Mouse (Mus musculus): ENCODE data around the gene BC005561. TPM values are rescaled to one million over a fixed set of nuclear protein-coding genes. Genes with fewer than 3 reads are reported as not detected.

Gene BC005561
- polyA plus RNA-seq (2015; fragmentation: Nextera tagmentation; extraction: Ambion mirVana) = 2.6 and 3.0 TPM in 2 replicates

DNA sequence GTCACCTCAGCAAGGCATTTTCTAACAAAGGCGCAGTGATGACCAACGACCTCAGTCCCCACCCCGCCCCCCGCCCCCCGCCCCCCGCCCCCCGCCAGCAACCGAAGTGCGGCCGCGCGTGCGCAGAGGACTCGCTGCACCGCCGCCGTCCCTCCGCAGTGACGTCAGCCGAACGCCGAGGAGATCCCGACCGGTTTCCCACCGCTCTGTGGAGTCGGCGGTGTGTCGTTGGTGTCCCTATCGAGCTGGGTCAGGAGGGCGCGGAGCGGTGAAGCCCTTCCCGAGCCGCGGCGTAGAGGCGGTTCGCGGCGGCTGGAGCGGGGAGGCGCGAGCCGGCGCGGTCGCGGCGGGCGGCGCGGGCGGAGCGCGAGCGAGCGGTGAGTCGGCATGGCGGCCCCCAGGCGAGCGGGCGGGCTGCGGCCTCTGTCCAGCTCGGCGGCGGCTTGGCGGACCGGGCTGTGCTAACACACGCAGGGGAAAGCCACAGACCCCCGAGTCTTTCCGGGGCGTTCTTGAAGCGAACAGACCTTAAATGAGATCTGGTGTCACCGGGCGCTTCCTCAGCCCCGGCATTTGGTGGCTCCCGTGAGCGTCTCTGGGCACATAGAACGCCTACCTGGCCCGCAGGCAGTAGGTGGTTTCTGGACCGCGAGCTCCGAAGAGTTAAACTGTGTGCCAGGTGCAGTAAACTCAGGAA is at the start of gene BC005561:
Gene BC005561, plus strand, starts transcription at position 158 of the 697 bp plus-strand sequence.
- ATAC-seq = peak; percentile 94

DNA sequence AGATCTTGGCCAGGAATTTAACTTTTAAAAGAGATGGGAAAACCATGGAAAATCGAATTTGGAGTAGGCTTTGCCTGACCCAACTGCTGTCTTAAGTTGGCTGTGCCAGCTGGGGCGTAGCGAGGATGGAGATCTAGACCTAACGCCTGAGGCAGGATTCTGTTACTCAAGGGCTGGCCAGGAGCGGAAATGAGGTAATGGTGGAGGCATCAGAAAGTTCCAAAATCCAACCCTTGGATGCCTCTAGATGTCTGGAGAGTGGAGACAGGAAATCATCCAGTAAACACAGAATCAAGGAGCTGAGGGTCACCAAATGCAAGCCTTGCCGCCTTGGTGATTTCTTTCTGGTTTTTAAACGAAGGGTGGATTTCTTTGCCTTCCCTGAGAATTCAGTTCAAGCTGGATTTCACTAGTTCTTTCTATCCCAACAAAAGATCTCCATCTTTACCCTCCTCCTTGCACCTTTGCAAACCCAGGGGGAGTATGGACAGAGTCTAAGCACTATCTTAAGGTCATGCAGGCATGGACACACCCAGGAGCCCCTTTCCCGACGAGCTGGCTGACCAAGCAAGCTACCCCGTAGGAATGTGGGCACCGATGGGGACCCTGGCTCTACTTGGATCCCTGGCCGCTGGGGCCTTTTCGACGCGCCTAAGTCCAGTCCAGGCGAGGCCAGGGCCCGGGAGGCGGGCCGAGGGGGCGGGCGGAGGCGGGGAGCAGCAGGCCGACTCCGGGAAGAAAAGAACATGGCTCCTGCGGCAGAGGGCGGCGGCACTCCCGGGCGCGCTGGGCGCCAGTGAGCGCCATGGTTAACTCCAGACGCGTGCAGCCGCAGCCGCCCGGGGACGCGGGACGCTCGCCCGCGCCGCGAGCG is 49.1 kb upstream of the BC005561 start, which contains the start of gene Pkd2:
Gene Pkd2, plus strand, starts transcription at position 619 of the 874 bp plus-strand sequence.
- Histone ChIP-seq H3K4me2 (ENCODE audit: low read depth, low read length) (peak within 1 kb of the TSS; percentile 79), H3K4me1 (ENCODE audit: insufficient read depth) (0 out of 2 replicates have a peak, but pooled peaks cover 9% of the 10 kb centered on the region), H3K9ac (replicated peaks) (peak within 1 kb of the TSS; percentile 72), H3K4me3 (ENCODE audit: low read depth, low read length) (peak within 1 kb of the TSS; percentile 62), H3K27ac (ENCODE audit: low read depth) (peak within 1 kb of the TSS; percentile 69), H3K36me3 (replicated peaks; ENCODE audit: insufficient read depth, low read length) (no peaks in the 10 kb centered on the region), H3K27me3 (ENCODE audit: insufficient read depth, low read length) (peaks cover 3% of the 10 kb centered on the region; the same call in 1 of the 2 replicates), H3K9me3 (ENCODE audit: low read length) (no peaks in the 10 kb centered on the region)
- DNase-seq (peak; percentile 74), ATAC-seq (peak; percentile 83)
- TF ChIP-seq EP300 (IDR thresholded peaks at IDR 0.05; ENCODE audit: low read depth) = no peak
- WGBS (ENCODE audit: insufficient replicate concordance) = 9% methylated on average over 46 of the region's 46 CpGs

More for the DNA sequence above, at the start of gene BC005561:
- H3K27ac ChIP-seq (ENCODE audit: low read depth) = peak within 1 kb of the TSS; percentile 92
- H3K4me1 ChIP-seq (ENCODE audit: insufficient read depth) = peaks cover 6% of the 10 kb centered on the region; the same call in 1 of the 2 replicates
- peak within 1 kb of the TSS; percentile 69 for H3K4me2 ChIP-seq (ENCODE audit: low read depth, low read length)
- H3K9me3 ChIP-seq (ENCODE audit: low read length) = no peaks in the 10 kb centered on the region
- peak within 1 kb of the TSS; percentile 64 for H3K4me3 ChIP-seq (ENCODE audit: low read depth, low read length)
- no peaks in the 10 kb centered on the region for H3K27me3 ChIP-seq (ENCODE audit: insufficient read depth, low read length)
- DNase-seq = peak; percentile 87
- TF ChIP-seq CTCF (IDR thresholded peaks at IDR 0.05; ENCODE audit: low read depth) = no peak
- TF ChIP-seq EP300 (IDR thresholded peaks at IDR 0.05; ENCODE audit: low read depth) = no peak
- H3K9ac ChIP-seq (replicated peaks) = peak within 1 kb of the TSS; percentile 90
- H3K36me3 ChIP-seq (replicated peaks; ENCODE audit: insufficient read depth, low read length) = no peaks in the 10 kb centered on the region; the same call in none of the 2 replicates
- WGBS (ENCODE audit: insufficient replicate concordance) = 1% methylated on average over 39 of the region's 83 CpGs

DNA sequence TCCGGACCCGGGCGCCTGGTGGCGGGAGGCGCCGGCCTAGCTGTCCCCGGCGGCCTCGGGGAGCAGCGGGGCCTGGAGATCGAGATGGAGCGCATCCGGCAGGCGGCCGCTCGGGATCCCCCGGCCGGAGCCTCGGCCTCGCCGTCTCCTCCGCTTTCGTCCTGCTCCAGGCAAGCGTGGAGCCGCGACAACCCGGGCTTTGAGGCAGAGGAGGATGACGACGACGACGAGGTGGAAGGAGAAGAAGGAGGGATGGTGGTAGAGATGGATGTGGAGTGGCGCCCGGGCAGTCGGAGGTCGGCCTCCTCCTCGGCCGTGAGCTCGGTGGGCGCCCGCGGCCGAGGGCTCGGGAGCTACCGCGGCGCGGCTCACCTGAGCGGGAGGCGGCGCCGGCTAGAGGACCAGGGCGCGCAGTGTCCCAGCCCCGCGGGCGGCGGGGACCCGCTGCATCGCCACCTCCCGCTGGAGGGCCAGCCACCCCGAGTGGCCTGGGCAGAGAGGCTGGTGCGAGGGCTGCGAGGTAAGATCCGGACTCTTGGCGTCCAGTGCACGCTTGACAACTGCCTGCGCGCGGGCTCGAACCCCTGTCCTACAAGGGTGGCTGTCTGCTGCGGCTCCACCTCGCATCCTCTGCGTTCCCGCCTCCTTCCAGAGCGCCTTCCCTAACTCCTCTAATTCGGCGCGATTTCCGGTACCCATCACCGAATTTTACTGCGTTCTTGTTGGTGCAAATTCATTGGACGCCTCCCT is 48.3 kb upstream of the BC005561 start:
- peak overlapping the region; percentile 69 for H3K27ac ChIP-seq (ENCODE audit: low read depth)
- TF ChIP-seq EP300 (IDR thresholded peaks at IDR 0.05; ENCODE audit: low read depth) (no peak), CTCF (IDR thresholded peaks at IDR 0.05; ENCODE audit: low read depth) (no peak)
- peaks cover 3% of the 10 kb centered on the region; the same call in 1 of the 2 replicates for H3K27me3 ChIP-seq (ENCODE audit: insufficient read depth, low read length)
- WGBS (ENCODE audit: insufficient replicate concordance) = 1% methylated on average over 54 of the region's 82 CpGs
- H3K4me2 ChIP-seq (ENCODE audit: low read depth, low read length) = peak overlapping the region; percentile 79
- H3K4me3 ChIP-seq (ENCODE audit: low read depth, low read length) = peak overlapping the region; percentile 62
- H3K4me1 ChIP-seq (ENCODE audit: insufficient read depth) = 0 out of 2 replicates have a peak, but pooled peaks cover 9% of the 10 kb centered on the region
- peak overlapping the region; percentile 72 for H3K9ac ChIP-seq (replicated peaks)
- H3K9me3 ChIP-seq (ENCODE audit: low read length) = no peaks in the 10 kb centered on the region
- ATAC-seq = peak; percentile 72
- peak; percentile 26 for DNase-seq
- no peaks in the 10 kb centered on the region for H3K36me3 ChIP-seq (replicated peaks; ENCODE audit: insufficient read depth, low read length)

DNA sequence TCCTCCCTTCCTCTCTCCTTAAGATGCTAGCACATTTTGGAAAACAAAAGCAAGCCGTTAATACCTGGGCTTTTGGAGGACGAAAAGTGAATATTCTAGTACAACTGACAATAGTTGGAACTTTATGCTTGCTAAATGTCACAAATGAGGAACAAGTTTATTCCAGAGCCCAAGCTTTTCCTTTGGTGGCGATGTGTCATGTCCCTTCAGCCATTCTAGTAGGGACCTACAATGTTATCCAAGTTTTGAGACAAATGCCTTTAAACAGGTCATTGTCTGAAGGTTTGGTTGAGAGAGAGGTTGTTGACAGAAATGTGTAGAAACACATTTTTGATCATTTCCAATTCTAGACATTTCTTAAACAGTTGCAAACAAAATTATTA is 47.7 kb upstream of the BC005561 start:
- Histone ChIP-seq H3K27ac (ENCODE audit: low read depth) (no peak overlapping the region), H3K4me1 (ENCODE audit: insufficient read depth) (0 out of 2 replicates have a peak, but pooled peaks cover 9% of the 10 kb centered on the region), H3K4me2 (ENCODE audit: low read depth, low read length) (peak overlapping the region; percentile 79), H3K4me3 (ENCODE audit: low read depth, low read length) (peak overlapping the region; percentile 62; the same call in 1 of the 2 replicates), H3K9ac (replicated peaks) (no peak overlapping the region), H3K9me3 (ENCODE audit: low read length) (no peaks in the 10 kb centered on the region), H3K27me3 (ENCODE audit: insufficient read depth, low read length) (peaks cover 3% of the 10 kb centered on the region; the same call in 1 of the 2 replicates), H3K36me3 (replicated peaks; ENCODE audit: insufficient read depth, low read length) (no peaks in the 10 kb centered on the region)
- DNase-seq (no peak), ATAC-seq (no peak)
- 47% methylated on average over 3 of the region's 3 CpGs for WGBS (ENCODE audit: insufficient replicate concordance)
- TF ChIP-seq CTCF (IDR thresholded peaks at IDR 0.05; ENCODE audit: low read depth) (no peak), EP300 (IDR thresholded peaks at IDR 0.05; ENCODE audit: low read depth) (no peak)

DNA sequence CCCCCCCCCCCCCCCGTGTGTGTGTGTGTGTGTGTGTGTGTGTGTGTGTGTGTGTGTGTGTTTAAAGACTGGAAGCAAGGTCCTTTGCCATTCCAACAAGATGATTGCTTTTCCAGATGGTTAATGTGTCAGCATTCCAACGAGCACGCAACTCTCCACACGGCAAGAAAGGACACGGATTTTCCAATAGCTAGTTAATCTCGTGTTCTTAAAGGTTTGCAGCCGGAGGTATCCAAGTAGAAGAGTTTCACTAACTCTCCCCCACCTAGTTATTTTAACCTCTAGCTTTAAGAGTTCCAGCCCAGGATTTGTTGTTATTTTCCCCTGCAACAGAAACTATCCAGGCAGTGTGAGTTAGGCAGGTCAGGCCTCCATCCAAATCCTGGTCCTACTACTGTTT is 47.3 kb upstream of the BC005561 start:
- Histone ChIP-seq H3K9ac (replicated peaks) (no peak overlapping the region), H3K27me3 (ENCODE audit: insufficient read depth, low read length) (peaks cover 3% of the 10 kb centered on the region; the same call in 1 of the 2 replicates), H3K9me3 (ENCODE audit: low read length) (no peaks in the 10 kb centered on the region), H3K27ac (ENCODE audit: low read depth) (no peak overlapping the region), H3K4me3 (ENCODE audit: low read depth, low read length) (no peak overlapping the region), H3K4me2 (ENCODE audit: low read depth, low read length) (peak overlapping the region; percentile 79; the same call in 1 of the 2 replicates), H3K36me3 (replicated peaks; ENCODE audit: insufficient read depth, low read length) (no peaks in the 10 kb centered on the region), H3K4me1 (ENCODE audit: insufficient read depth) (0 out of 2 replicates have a peak, but pooled peaks cover 9% of the 10 kb centered on the region)
- TF ChIP-seq CTCF (IDR thresholded peaks at IDR 0.05; ENCODE audit: low read depth) (no peak), EP300 (IDR thresholded peaks at IDR 0.05; ENCODE audit: low read depth) (no peak)
- 83% methylated on average over 6 of the region's 7 CpGs for WGBS (ENCODE audit: insufficient replicate concordance)
- DNase-seq = no peak
- no peak for ATAC-seq
